Mouse (Mus musculus) liver, postnatal 0 days (tissue): Measurements from ENCODE around the gene Ly6c2.

Experiments used
- CTCF ChIP-seq: sonication (generic); IDR thresholded peaks from 2 replicates; pipeline ENCODE4 v1.5.1; 2016; ENCODE audit warnings: antibody characterized with exemption, low read depth
- EP300 ChIP-seq: IDR thresholded peaks from 2 replicates; pipeline ENCODE4 v1.6.1; 2016; ENCODE audit warnings: antibody characterized with exemption, low read depth, mild to moderate bottlenecking

DNA sequence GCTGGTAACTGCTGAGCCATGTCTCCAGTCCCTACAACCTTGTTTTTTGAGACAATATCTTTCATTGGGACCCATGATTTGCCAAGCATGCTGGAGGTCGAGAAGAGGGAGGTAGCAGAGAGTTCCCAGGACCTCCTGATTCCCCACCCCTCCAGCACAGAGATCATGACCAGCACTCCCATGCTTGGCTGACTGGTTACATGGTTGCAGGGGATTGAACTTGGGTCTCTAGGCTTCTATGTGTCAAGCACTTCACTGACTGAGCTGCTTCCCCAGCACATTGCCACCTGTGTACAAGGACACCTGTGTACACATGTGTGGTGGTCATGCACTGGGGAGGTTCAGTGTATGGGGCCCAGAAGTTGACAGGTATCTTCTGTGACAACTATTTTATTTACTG, 45.9 kb upstream of the Ly6c2 start:
- TF ChIP-seq EP300: no peak
- TF ChIP-seq CTCF: no peak
